Mouse (Mus musculus): ENCODE results near the gene Katnal1.
A peak's percentile ranks its signal among the peaks of the same experiment; 100 is the strongest.

Gene Katnal1

GRCm38 (mm10) chr5:148954314-148955060, 25.4 kb upstream of the Katnal1 start:
- DNase-seq (ENCODE audit: low spot score in 2 of 2), result no peak

- DNase-seq (ENCODE audit: low spot score in 2 of 2), result no peak
These were observed 24.0 kb upstream of the Katnal1 start for GRCm38 (mm10) chr5:148953098-148953497.

GRCm38 (mm10) chr5:148952419-148952818, 23.3 kb upstream of the Katnal1 start:
- DNase-seq (ENCODE audit: low spot score in 2 of 2), result peak; percentile 23 to 54

- no peak for DNase-seq (ENCODE audit: low spot score in 2 of 2)
These were observed 22.2 kb upstream of the Katnal1 start for GRCm38 (mm10) chr5:148951360-148951759.

- no peak for DNase-seq (ENCODE audit: low spot score in 2 of 2)
These were observed 20.9 kb upstream of the Katnal1 start for GRCm38 (mm10) chr5:148950064-148950463.

- DNase-seq (ENCODE audit: low spot score in 2 of 2), result peak; percentile 49 to 55
These were observed 19.5 kb upstream of the Katnal1 start for GRCm38 (mm10) chr5:148948577-148948976.

- no peak for DNase-seq (ENCODE audit: low spot score in 2 of 2)
These were observed 18.3 kb upstream of the Katnal1 start for GRCm38 (mm10) chr5:148947412-148947811.

- no peak for DNase-seq (ENCODE audit: low spot score in 2 of 2)
These were observed 17.7 kb upstream of the Katnal1 start for GRCm38 (mm10) chr5:148946787-148947186.

GRCm38 (mm10) chr5:148945735-148946134, 16.6 kb upstream of the Katnal1 start:
- peak; percentile 62 to 63 for DNase-seq (ENCODE audit: low spot score in 2 of 2)

GRCm38 (mm10) chr5:148944024-148944423, 14.9 kb upstream of the Katnal1 start:
- DNase-seq (ENCODE audit: low spot score in 2 of 2), result no peak

GRCm38 (mm10) chr5:148943444-148943843, 14.3 kb upstream of the Katnal1 start:
- no peak for DNase-seq (ENCODE audit: low spot score in 2 of 2)

GRCm38 (mm10) chr5:148942957-148943356, 13.8 kb upstream of the Katnal1 start:
- no peak for DNase-seq (ENCODE audit: low spot score in 2 of 2)

GRCm38 (mm10) chr5:148942305-148942704, 13.2 kb upstream of the Katnal1 start:
- DNase-seq (ENCODE audit: low spot score in 2 of 2), result no peak

GRCm38 (mm10) chr5:148941867-148942266, 12.7 kb upstream of the Katnal1 start:
- DNase-seq (ENCODE audit: low spot score in 2 of 2), result no peak

GRCm38 (mm10) chr5:148939948-148940382, 10.8 kb upstream of the Katnal1 start:
- no peak for DNase-seq (ENCODE audit: low spot score in 2 of 2)

GRCm38 (mm10) chr5:148936516-148936951, 7.4 kb upstream of the Katnal1 start:
- DNase-seq (ENCODE audit: low spot score in 2 of 2), result no peak

GRCm38 (mm10) chr5:148935871-148936270, 6.8 kb upstream of the Katnal1 start:
- no peak for DNase-seq (ENCODE audit: low spot score in 2 of 2)

- DNase-seq (ENCODE audit: low spot score in 2 of 2), result peak; percentile 34 to 57
These were observed 6.1 kb upstream of the Katnal1 start for GRCm38 (mm10) chr5:148935071-148935821.

- DNase-seq (ENCODE audit: low spot score in 2 of 2), result no peak
These were observed 5.3 kb upstream of the Katnal1 start for GRCm38 (mm10) chr5:148934457-148934856.

GRCm38 (mm10) chr5:148933767-148934166, 4.6 kb upstream of the Katnal1 start:
- no peak for DNase-seq (ENCODE audit: low spot score in 2 of 2)

- no peak for DNase-seq (ENCODE audit: low spot score in 2 of 2)
These were observed 2.2 kb upstream of the Katnal1 start for GRCm38 (mm10) chr5:148931301-148931700.

- DNase-seq (ENCODE audit: low spot score in 2 of 2), result peak; percentile 91 to 92
These were observed 571 bp downstream of the Katnal1 start for GRCm38 (mm10) chr5:148928382-148929115.

Measured in spleen, postnatal 36 days (tissue).